Mouse (Mus musculus) intestine, embryonic 14.5 days (tissue): ENCODE results near the gene Sars. TPM values are rescaled to one million over a fixed set of nuclear protein-coding genes. Genes with fewer than 3 reads are reported as not detected.
A peak's percentile ranks its signal among the peaks of the same experiment; 100 is the strongest.

Experiments
- ATAC-seq: fragments of 200-750 bp; cut with Nextera tagmentation; replicated peaks from 2 replicates; pipeline ENCODE4 v1.8.0; 2017; ENCODE audit warnings: low read depth, moderate number of reproducible peaks, moderate TSS enrichment, moderate library complexity; ENCODE audit not compliant: low FRiP score, low TSS enrichment
- DNase-seq: peaks from one replicate; pipeline ENCODE4 v3.0.0-alpha.2; 2018; ENCODE audit warnings: low spot score
- H3K27ac ChIP-seq: fragments of 300-500 bp; sonication (generic); 2 replicates; pipeline ENCODE4 v1.5.1; 2014; ENCODE audit warnings: low read depth, mild to moderate bottlenecking, control low read depth
- H3K27me3 ChIP-seq: fragments of 300-500 bp; sonication (generic); replicated peaks from 2 replicates; pipeline ENCODE4 v1.6.1; 2014; ENCODE audit warnings: low read length, control low read depth; ENCODE audit not compliant: control insufficient read depth, insufficient read depth
- H3K36me3 ChIP-seq: fragments of 300-500 bp; sonication (generic); 2 replicates; pipeline ENCODE4 v1.6.1; 2014; ENCODE audit warnings: low read length, control low read depth; ENCODE audit not compliant: control insufficient read depth, insufficient read depth
- H3K4me1 ChIP-seq: fragments of 300-500 bp; sonication (generic); replicated peaks from 2 replicates; pipeline ENCODE4 v1.6.1; 2014; ENCODE audit warnings: low read length, control low read depth, mixed read lengths; ENCODE audit not compliant: control insufficient read depth, insufficient read depth
- H3K4me2 ChIP-seq: fragments of 300-500 bp; sonication (generic); 2 replicates; pipeline ENCODE4 v1.6.1; 2014; ENCODE audit warnings: low read length
- H3K4me3 ChIP-seq: fragments of 300-500 bp; sonication (generic); 2 replicates; pipeline ENCODE4 v1.5.1; 2014; ENCODE audit warnings: low read depth, low read length, control low read depth, mixed read lengths
- H3K9ac ChIP-seq: fragments of 300-500 bp; sonication (generic); 2 replicates; pipeline ENCODE4 v1.6.1; 2014; ENCODE audit warnings: mild to moderate bottlenecking, low read length
- H3K9me3 ChIP-seq: fragments of 300-500 bp; sonication (generic); 2 replicates; pipeline ENCODE4 v1.6.1; 2016; ENCODE audit warnings: low read length, control low read depth; ENCODE audit not compliant: control insufficient read depth
- WGBS: fragments of 180-500 bp; shearing (Covaris S2); extraction: QIAGEN DNeasy Blood & Tissue Kit; methylation state at CpG from one replicate; pipeline ENCODE4 v1.1.7; 2014; 5-methylcytosine and 5-hydroxymethylcytosine counted together
- polyA plus RNA-seq: library from polyadenylated mRNA; unstranded; fragments of >200 nt; fragmentation: Nextera tagmentation; extraction: Ambion mirVana; gene quantifications from 2 replicates; pipeline ENCODE4 v1.2.1, GENCODE M21; 2014

The Sars gene
- polyA plus RNA-seq, 1 experiment from 2014 or later, result 136 TPM

GRCm38 (mm10) chr3:108433881-108434495, 11.0 kb downstream of the Sars start:
- Histone ChIP-seq H3K4me2 (no peak overlapping the region), H3K9ac (no peak overlapping the region), H3K9me3 (no peaks in the 10 kb centered on the region), H3K27me3 (no peaks in the 10 kb centered on the region), H3K4me1 (no peaks in the 10 kb centered on the region), H3K4me3 (no peak overlapping the region), H3K27ac (no peak overlapping the region), H3K36me3 (peaks cover 80% of the 10 kb centered on the region)
- no peak for DNase-seq
- ATAC-seq, result 0 out of 2 replicates have a peak, but pooled peaks have one; percentile 30
- 59% methylated on average over 19 of the region's 19 CpGs for WGBS

- no peaks in the 10 kb centered on the region for H3K4me1 ChIP-seq
- 53% methylated on average over 18 of the region's 18 CpGs for WGBS
- H3K4me3 ChIP-seq, result no peak overlapping the region
- H3K9me3 ChIP-seq, result no peaks in the 10 kb centered on the region
- no peak overlapping the region for H3K27ac ChIP-seq
- no peaks in the 10 kb centered on the region for H3K27me3 ChIP-seq
- H3K4me2 ChIP-seq, result no peak overlapping the region
- no peak for DNase-seq
- no peak overlapping the region for H3K9ac ChIP-seq
- 0 out of 2 replicates have a peak, but pooled peaks have one; percentile 12 for ATAC-seq
- peaks cover 86% of the 10 kb centered on the region for H3K36me3 ChIP-seq
These were observed 11.7 kb downstream of the Sars start for GRCm38 (mm10) chr3:108433188-108433880.

DNA sequence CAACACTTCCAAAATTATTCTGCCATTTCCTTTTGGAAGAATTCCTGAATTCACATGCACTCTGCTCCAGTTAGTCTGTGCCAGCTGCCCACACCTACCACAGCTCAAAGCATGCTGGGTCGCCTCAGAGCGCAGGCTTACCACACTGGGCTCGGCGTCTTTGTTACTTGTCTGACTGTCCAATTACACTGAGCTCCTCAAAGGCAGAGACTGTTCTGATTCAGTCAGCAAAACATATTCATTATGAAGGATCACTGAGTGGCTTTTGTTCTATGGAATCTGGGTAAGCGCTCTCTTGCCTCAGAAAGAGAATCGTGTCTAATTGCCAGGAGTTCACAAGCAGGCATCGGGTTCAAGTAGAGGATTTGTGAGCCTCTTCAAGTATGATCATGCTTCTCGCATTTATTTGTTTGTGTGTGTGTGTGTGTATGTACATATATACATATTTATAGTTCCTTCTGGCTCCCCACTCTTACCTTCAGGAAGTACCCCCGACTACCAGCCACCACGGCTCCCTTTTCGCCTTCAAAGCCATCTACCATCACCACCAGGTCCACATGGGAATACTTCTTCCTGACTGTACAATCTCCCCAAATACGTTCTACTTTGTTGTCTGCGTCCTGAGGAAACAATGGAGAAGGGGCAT, 12.3 kb downstream of the Sars start:
- Histone ChIP-seq H3K4me1 (no peaks in the 10 kb centered on the region), H3K27ac (no peak overlapping the region), H3K27me3 (no peaks in the 10 kb centered on the region), H3K9me3 (no peaks in the 10 kb centered on the region), H3K9ac (no peak overlapping the region), H3K4me2 (no peak overlapping the region), H3K4me3 (no peak overlapping the region), H3K36me3 (peaks cover 92% of the 10 kb centered on the region)
- ATAC-seq, result no peak
- 87% methylated on average over 13 of the region's 13 CpGs for WGBS
- DNase-seq, result no peak

DNA sequence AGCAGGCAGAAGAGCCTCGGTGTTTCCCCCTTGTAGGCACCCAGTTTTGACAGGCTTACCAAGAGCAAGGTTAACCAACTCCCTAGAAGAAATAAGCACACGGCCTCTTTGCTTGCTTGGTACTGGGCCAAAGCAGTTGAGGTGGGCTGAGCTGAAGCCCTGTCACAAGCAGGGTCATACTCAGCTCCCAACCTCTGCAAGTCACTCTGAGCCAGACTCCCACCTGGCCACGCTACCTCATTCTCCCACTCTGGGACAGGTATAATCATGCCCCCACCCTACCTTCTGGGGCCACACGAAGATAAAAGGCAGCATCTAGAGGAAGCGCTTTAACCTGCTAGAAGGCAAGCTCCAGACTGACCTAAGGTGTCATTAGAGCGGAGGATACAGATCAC, 19.4 kb downstream of the Sars start:
- H3K9me3 ChIP-seq, result no peaks in the 10 kb centered on the region
- DNase-seq, result no peak
- no peak overlapping the region for H3K4me3 ChIP-seq
- no peaks in the 10 kb centered on the region for H3K27me3 ChIP-seq
- H3K4me1 ChIP-seq, result peaks cover 9% of the 10 kb centered on the region
- H3K27ac ChIP-seq, result no peak overlapping the region
- 87% methylated on average over 6 of the region's 6 CpGs for WGBS
- peaks cover 54% of the 10 kb centered on the region for H3K36me3 ChIP-seq
- no peak overlapping the region for H3K9ac ChIP-seq
- H3K4me2 ChIP-seq, result no peak overlapping the region
- no peak for ATAC-seq

GRCm38 (mm10) chr3:108424944-108425623, 19.9 kb downstream of the Sars start:
- ATAC-seq, result no peak

DNA sequence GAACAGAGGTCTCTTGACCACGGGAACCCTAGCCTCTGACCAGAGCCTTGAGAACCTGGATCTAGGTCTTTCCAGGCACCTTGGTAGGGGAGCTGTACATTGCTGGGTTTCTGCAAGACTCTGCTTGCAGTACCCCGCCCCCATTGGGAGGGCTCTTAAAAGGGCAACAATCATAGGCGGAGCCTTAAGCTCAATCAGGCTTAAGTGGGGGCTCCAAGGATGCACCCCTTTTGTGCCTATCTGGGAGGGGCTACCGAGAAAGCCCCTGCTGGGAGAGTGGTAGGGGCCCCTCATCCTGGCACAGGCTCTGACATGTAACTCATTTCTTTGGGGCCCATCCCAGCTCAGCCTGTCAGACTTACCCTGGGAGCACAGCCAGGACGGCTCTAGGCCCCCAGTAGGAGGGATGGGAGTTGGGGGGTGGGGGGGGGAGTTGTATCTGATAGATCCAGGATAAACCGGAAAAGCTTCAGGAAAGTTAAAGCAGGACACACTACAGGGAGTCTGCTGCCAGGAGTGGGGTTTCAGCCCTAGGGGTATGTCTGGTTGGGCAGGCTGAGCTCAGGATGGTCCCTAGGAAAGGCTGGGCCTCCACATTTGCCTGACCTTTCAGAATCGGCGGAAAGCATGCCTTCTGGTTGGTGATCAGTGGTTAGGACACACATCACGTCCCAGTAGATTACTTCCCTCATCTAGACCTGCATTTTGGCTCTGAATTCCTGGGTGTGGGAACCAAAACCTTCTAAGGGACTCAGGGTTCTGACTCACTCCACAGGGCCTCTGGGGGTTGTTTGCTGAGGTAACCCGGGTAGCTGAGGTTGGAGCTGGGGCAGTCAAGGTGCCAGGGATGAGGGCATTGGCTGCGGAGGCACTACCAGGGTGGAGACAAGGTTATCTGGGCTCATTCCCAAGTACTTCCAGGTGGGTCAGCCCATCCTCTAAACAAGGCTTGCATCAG, 20.9 kb downstream of the Sars start:
- Histone ChIP-seq H3K9ac (no peak overlapping the region), H3K36me3 (peaks cover 42% of the 10 kb centered on the region), H3K4me3 (no peak overlapping the region), H3K4me1 (peaks cover 9% of the 10 kb centered on the region), H3K9me3 (no peaks in the 10 kb centered on the region), H3K4me2 (peak overlapping the region; percentile 39), H3K27me3 (no peaks in the 10 kb centered on the region), H3K27ac (no peak overlapping the region)
- WGBS, result 25% methylated on average over 11 of the region's 11 CpGs
- peak; percentile 77 for ATAC-seq
- peak; percentile 81 for DNase-seq

More at GRCm38 (mm10) chr3:108424944-108425623, 19.9 kb downstream of the Sars start:
- Histone ChIP-seq H3K9ac (no peak overlapping the region), H3K9me3 (no peaks in the 10 kb centered on the region), H3K36me3 (peaks cover 52% of the 10 kb centered on the region), H3K27me3 (no peaks in the 10 kb centered on the region), H3K27ac (no peak overlapping the region), H3K4me2 (no peak overlapping the region), H3K4me1 (peaks cover 9% of the 10 kb centered on the region), H3K4me3 (no peak overlapping the region)
- WGBS, result 84% methylated on average over 7 of the region's 7 CpGs
- no peak for DNase-seq

DNA sequence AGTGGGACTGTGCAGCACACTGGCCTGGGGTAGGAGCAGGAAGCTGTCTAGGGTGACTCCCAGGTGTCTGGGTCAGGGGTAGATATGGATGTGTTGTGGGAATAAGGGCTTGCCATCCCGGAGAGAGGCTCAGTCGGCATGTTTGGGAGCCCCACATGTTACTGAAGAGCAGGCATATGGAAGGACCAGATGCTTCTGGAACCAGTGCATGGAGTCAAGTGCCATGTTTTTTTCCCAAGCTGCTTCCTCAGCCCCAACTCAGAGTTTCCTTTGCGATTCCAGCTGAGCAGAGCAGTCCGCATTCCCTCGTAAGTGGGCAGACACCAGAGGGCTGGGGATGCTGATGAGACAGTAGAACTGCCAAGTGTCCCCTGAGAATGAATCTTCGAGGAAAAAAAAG, 22.0 kb downstream of the Sars start:
- DNase-seq, result no peak
- 47% methylated on average over 6 of the region's 6 CpGs for WGBS
- H3K36me3 ChIP-seq, result peaks cover 31% of the 10 kb centered on the region
- no peaks in the 10 kb centered on the region for H3K9me3 ChIP-seq
- no peak overlapping the region for H3K9ac ChIP-seq
- no peak overlapping the region for H3K4me3 ChIP-seq
- peaks cover 9% of the 10 kb centered on the region for H3K4me1 ChIP-seq
- no peak overlapping the region for H3K4me2 ChIP-seq
- no peak overlapping the region for H3K27ac ChIP-seq
- H3K27me3 ChIP-seq, result no peaks in the 10 kb centered on the region
- ATAC-seq, result no peak
